Mouse (Mus musculus): ENCODE results near the gene Cntnap4. TPM values are rescaled to one million over a fixed set of nuclear protein-coding genes. Genes with fewer than 3 reads are reported as not detected.
"Not testable (repeated sequence)": the region's sequence is repeated elsewhere in the genome, so short reads cannot be mapped to it uniquely, and the experiment has no call there.

Cntnap4 gene
- polyA plus RNA-seq, 1 experiment from 2014 or later: 0.25 TPM

DNA sequence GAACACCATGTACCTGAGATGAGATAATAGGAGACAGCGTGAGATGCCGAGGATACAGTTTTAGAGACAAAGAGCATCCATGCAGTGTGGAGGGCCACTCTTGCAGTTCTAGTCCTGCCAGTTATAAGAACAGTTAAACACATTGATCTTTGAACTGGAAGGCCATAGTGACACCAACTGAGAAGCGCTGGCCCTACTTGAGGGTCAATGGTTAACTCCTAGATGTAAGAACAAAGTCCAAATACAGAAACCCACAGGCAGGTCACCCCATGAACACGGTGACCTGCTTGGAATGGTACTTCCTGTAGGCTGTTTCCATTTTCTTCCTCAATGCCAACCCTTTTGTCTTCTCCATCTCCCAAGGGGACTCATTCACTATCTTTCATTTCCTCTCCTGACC lies 173.5 kb downstream of the Cntnap4 start:
- DNase-seq (ENCODE audit: extremely low spot score, low spot score): no peak
- H3K4me1 ChIP-seq: no peaks in the 10 kb centered on the region
- no peaks in the 10 kb centered on the region for H3K27me3 ChIP-seq (ENCODE audit: poor library complexity, severe bottlenecking)
- H3K9me3 ChIP-seq: no peaks in the 10 kb centered on the region
- no peaks in the 10 kb centered on the region for H3K36me3 ChIP-seq (replicated peaks)
- 90% methylated on average over 4 of the region's 4 CpGs for WGBS
- H3K4me3 ChIP-seq: no peak overlapping the region
- no peak overlapping the region for H3K27ac ChIP-seq

DNA sequence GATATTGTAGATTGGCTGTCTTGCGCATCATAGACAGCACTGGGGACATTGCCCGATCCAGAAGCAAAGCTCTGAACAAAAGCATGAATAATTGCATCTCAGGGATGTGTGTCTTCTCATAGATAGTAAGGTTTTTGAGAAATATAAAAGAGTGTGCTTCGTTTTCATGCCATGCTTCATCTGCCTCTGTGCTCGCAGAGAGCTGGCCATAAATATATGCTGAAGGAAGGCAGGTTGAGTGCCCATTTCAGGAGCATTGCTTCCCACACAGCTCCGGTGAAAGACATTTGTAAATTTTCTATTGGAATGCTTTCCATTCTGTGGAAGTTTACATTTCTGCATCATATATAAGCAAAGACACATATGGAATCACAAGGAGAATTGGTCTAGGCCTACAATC lies 177.5 kb downstream of the Cntnap4 start:
- no peaks in the 10 kb centered on the region for H3K36me3 ChIP-seq (replicated peaks)
- H3K27ac ChIP-seq: no peak overlapping the region
- no peak overlapping the region for H3K4me3 ChIP-seq
- H3K4me1 ChIP-seq: no peaks in the 10 kb centered on the region
- H3K9me3 ChIP-seq: no peaks in the 10 kb centered on the region
- 92% methylated on average over 5 of the region's 5 CpGs for WGBS
- no peak for DNase-seq (ENCODE audit: extremely low spot score, low spot score)
- H3K27me3 ChIP-seq (ENCODE audit: poor library complexity, severe bottlenecking): no peaks in the 10 kb centered on the region

DNA sequence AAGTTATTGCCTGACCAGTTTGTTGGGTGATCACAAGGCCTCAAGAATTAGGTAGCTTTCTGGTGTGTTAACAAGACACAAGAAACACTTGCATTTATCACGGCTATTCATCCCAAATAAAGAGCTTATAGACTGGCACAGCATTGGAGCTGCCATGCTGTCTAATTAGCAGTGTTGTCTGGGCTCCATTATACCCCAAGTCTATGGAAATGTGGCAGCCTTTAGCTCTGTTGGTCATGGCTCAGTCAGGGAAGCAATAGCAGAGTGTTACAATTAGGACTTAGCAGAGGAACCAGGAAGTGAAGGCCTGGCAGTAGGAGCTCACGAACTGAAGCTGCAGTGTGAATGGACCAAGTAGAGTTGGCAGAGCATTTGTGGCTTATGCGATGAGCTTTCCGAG lies 185.3 kb downstream of the Cntnap4 start:
- Histone ChIP-seq H3K36me3 (replicated peaks) (no peaks in the 10 kb centered on the region), H3K4me1 (no peaks in the 10 kb centered on the region), H3K9me3 (no peaks in the 10 kb centered on the region), H3K27ac (no peak overlapping the region), H3K27me3 (ENCODE audit: poor library complexity, severe bottlenecking) (no peaks in the 10 kb centered on the region), H3K4me3 (no peak overlapping the region)
- no peak for DNase-seq (ENCODE audit: extremely low spot score, low spot score)
- WGBS: 88% methylated on average over 4 of the region's 4 CpGs

DNA sequence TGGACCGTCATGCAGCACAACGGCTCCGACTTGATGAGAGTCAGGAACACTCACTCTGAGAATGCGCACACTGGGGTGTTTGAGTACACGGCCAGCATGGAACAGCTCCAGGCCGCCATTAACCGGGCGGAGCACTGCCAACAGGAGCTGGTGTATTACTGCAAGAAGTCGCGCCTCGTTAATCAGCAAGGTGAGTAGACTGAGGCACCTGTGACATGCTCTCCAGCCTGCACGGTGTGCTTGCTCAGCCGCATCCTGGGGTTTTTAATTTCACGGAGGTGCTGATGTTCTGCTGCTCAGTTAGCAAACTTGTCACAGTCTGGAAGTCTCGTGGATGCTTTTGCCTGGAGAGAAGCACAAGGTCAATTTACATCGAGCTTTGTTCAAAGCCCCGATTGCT lies 233.2 kb downstream of the Cntnap4 start:
- Histone ChIP-seq H3K4me3 (no peak overlapping the region), H3K27me3 (ENCODE audit: poor library complexity, severe bottlenecking) (no peaks in the 10 kb centered on the region), H3K27ac (no peak overlapping the region), H3K36me3 (replicated peaks) (no peaks in the 10 kb centered on the region), H3K4me1 (no peaks in the 10 kb centered on the region), H3K9me3 (no peaks in the 10 kb centered on the region)
- DNase-seq (ENCODE audit: extremely low spot score, low spot score): no peak
- WGBS: 95% methylated on average over 17 of the region's 17 CpGs

DNA sequence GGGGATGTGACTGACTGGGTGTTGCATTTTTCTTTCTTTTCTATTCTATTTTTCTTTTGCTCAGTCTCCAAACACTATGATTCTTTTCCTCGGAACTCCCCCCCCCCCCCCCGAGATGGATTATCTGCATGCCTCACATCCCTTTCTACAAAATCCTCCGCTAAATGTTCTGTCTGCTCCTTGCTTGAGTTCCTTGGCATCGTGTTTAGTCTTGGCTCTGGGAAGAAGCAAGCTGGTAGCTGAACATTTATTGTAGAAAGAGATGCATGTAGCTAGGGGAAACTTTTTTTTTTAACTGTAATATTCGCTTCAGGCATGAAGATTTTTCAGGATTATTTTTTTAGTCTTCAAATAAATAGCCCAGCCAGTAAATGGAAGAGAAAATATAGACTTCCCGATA lies 239.5 kb downstream of the Cntnap4 start:
- no peak overlapping the region for H3K4me3 ChIP-seq
- no peaks in the 10 kb centered on the region for H3K9me3 ChIP-seq
- H3K27ac ChIP-seq: no peak overlapping the region
- H3K27me3 ChIP-seq (ENCODE audit: poor library complexity, severe bottlenecking): no peaks in the 10 kb centered on the region
- no peaks in the 10 kb centered on the region for H3K4me1 ChIP-seq
- 71% methylated on average over 6 of the region's 6 CpGs for WGBS
- H3K36me3 ChIP-seq (replicated peaks): no peaks in the 10 kb centered on the region
- DNase-seq (ENCODE audit: extremely low spot score, low spot score): no peak

DNA sequence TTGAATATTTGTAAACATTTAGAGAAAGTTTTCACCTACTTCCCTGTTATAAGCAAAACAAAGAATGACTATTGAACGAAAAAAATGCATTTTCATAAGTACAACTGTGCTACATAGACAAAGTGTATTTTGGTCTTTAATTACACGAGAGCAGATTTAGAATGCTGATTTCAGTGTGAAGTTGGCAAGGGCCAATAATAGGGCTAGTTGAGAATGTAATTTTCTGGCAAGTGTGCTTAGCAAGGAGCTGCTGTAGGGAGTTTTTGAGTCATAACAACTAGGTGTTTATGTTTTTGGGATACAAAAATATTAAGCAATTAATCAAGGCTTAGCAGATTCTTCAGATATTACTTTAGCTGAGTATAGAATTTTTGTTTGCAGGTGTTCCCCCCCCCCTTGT lies 271.2 kb downstream of the Cntnap4 start:
- Histone ChIP-seq H3K4me1 (no peaks in the 10 kb centered on the region), H3K4me3 (no peak overlapping the region), H3K27me3 (ENCODE audit: poor library complexity, severe bottlenecking) (no peaks in the 10 kb centered on the region), H3K36me3 (replicated peaks) (no peaks in the 10 kb centered on the region), H3K9me3 (no peaks in the 10 kb centered on the region), H3K27ac (no peak overlapping the region)
- no peak for DNase-seq (ENCODE audit: extremely low spot score, low spot score)
- 81% methylated on average over 2 of the region's 2 CpGs for WGBS

DNA sequence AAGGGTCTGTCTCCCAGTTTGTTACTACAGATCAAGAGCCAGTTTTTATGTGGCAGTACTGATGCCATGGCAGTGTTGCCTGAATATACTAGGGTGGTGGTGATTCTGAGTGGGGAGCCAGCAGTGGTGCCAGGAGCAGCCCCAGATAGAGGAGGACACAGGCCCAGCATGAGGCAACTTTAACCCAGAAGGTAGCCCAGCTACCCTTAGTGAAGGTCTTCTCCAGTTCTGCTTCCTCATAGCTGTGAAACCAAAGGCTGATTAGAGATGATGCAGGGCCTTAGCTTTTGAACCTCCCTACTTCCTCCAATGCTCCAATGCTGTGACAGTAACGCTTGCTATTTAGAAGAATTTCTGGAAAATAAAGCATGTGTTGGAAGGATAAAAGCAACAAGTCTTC lies 279.7 kb downstream of the Cntnap4 start:
- not testable (repeated sequence) for H3K4me3 ChIP-seq; H3K9me3 ChIP-seq; DNase-seq (ENCODE audit: extremely low spot score, low spot score); H3K36me3 ChIP-seq (replicated peaks); H3K27me3 ChIP-seq (ENCODE audit: poor library complexity, severe bottlenecking); H3K27ac ChIP-seq; H3K4me1 ChIP-seq
- 88% methylated on average over 1 of the region's 1 CpGs for WGBS

DNA sequence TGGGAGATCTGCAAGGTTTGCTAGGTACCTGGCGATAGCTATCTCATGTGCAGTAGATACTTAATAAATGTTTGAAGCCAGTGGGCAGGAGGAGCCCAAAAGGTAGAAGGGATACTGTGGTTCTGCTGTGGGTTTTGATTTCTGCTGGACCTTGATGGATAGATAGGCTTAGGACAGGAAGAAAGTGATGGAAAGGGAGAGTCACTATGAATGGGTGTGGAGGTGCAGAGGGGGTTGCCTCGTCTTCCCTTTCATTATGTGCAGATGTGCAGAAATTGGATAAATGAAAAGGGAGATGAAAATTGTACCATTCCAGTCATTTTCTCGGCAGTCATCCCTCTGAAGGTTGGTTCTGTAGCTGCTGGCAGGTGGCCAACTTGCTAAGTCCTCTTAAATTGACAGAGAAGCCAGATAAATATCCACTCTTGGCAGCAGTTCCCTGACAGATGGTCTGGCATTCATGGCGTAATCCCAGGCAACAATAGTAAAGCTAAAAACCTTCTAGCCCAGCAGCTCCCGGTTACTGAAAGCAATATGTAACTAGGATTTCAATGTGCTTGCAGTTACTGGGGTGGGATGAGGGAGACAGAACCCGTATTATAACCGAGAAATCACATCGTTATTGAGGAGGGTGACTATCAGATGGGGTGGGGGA lies 336.7 kb downstream of the Cntnap4 start:
- H3K27ac ChIP-seq: peak overlapping the region; percentile 30; the same call in 1 of the 2 replicates
- DNase-seq (ENCODE audit: extremely low spot score, low spot score): no peak
- H3K9me3 ChIP-seq: no peaks in the 10 kb centered on the region
- H3K27me3 ChIP-seq (ENCODE audit: poor library complexity, severe bottlenecking): no peaks in the 10 kb centered on the region
- peaks cover 13% of the 10 kb centered on the region for H3K4me1 ChIP-seq
- H3K36me3 ChIP-seq (replicated peaks): no peaks in the 10 kb centered on the region
- WGBS: 51% methylated on average over 8 of the region's 8 CpGs
- no peak overlapping the region for H3K4me3 ChIP-seq

DNA sequence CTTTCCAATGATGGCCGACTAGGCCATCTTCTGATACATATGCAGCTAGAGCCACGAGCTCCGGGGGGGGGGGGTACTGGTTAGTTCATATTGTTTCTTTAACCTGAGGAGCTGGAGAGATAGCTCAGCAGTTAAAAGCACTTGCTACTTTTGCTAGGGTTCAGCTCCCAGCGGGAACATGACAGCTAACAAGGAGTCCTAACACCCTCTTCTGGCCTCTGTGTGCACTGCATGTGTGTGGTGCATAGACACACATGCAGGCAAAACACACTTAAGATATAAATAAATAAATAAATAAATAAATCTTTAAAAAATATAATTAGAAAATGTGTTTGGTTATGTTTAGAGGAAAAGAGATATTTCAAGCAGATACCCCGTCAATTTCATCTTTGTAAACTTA lies 339.7 kb downstream of the Cntnap4 start:
- H3K36me3 ChIP-seq (replicated peaks): no peaks in the 10 kb centered on the region
- peaks cover 13% of the 10 kb centered on the region for H3K4me1 ChIP-seq
- no peaks in the 10 kb centered on the region for H3K27me3 ChIP-seq (ENCODE audit: poor library complexity, severe bottlenecking)
- H3K4me3 ChIP-seq: no peak overlapping the region
- WGBS: 60% methylated on average over 5 of the region's 5 CpGs
- H3K9me3 ChIP-seq: no peaks in the 10 kb centered on the region
- H3K27ac ChIP-seq: no peak overlapping the region
- DNase-seq (ENCODE audit: extremely low spot score, low spot score): peak; percentile 32

DNA sequence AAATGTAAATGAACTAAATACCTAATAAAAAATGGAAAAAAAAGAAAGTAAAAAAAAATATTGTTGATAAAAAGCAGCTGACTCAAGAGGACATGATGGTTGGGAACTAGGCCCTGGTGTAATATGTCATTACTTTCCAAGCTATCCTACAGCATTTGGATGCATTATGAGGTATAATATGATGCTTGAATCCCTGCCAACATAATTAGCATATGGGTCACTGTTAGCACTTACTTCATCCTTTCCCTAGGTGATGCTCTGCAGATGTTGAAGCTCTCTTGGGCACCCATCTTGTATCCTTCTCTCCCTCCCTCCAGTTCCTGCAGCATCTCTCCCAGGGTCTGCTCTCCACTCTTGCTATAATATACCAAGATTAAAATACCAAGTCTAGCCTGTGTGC lies 341.6 kb downstream of the Cntnap4 start:
- Histone ChIP-seq H3K4me1 (peaks cover 12% of the 10 kb centered on the region), H3K4me3 (no peak overlapping the region), H3K9me3 (no peaks in the 10 kb centered on the region), H3K36me3 (replicated peaks) (no peaks in the 10 kb centered on the region), H3K27me3 (ENCODE audit: poor library complexity, severe bottlenecking) (no peaks in the 10 kb centered on the region), H3K27ac (no peak overlapping the region)
- no peak for DNase-seq (ENCODE audit: extremely low spot score, low spot score)

DNA sequence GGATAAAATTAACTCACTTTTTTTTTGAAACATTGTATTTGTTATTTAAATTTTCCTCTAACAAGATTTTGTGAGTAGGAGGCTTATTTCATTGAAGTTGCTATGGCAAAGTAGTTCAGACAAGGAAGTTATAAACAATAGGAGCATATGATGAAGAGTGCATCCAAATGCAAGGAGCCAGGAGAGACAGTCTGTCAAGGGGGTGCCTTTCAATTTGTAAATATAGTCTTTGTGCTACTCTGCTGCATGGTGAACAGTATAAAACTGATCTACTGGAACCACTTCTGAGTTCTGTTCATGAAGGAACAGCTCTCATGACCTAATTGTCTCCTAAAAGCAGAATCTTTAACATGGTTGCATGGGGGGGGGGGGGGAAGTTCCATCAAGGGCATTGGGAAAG lies 352.3 kb downstream of the Cntnap4 start:
- Histone ChIP-seq H3K9me3 (no peaks in the 10 kb centered on the region), H3K4me1 (no peaks in the 10 kb centered on the region), H3K4me3 (no peak overlapping the region), H3K27ac (no peak overlapping the region), H3K27me3 (ENCODE audit: poor library complexity, severe bottlenecking) (no peaks in the 10 kb centered on the region), H3K36me3 (replicated peaks) (no peaks in the 10 kb centered on the region)
- no peak for DNase-seq (ENCODE audit: extremely low spot score, low spot score)

DNA sequence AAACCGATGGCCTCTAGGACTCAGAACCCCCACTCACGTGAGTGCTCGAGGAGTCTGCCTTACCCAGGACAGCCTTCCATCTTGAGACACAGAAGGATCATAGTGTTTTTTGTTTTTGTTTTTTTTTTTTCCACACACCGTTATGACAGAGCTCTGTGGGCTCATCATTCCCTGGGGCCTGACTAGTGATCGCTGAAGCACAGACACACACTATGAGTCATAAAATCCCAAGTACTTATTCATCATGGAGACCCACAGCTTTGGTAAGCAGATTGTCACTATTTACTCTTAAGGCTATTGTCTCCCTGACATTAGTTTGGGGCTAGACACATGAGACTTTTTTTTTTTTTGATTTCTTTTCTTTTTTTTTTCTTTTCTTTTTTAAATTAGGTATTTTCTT lies 352.9 kb downstream of the Cntnap4 start:
- H3K36me3 ChIP-seq (replicated peaks): no peaks in the 10 kb centered on the region
- no peak for DNase-seq (ENCODE audit: extremely low spot score, low spot score)
- WGBS: 94% methylated on average over 5 of the region's 5 CpGs
- H3K27me3 ChIP-seq (ENCODE audit: poor library complexity, severe bottlenecking): no peaks in the 10 kb centered on the region
- H3K4me1 ChIP-seq: no peaks in the 10 kb centered on the region
- H3K27ac ChIP-seq: no peak overlapping the region
- no peak overlapping the region for H3K4me3 ChIP-seq
- H3K9me3 ChIP-seq: no peaks in the 10 kb centered on the region

Data from forebrain, embryonic 10.5 days (tissue).